Mouse (Mus musculus) neutrophil, adult 5-6 weeks (primary cell): ENCODE results near the gene Tmem87b. TPM values are rescaled to one million over a fixed set of nuclear protein-coding genes. Genes with fewer than 3 reads are reported as not detected.

Source experiments
- ATAC-seq: fragments of 151-379, 151-347 bp; 2 replicates; pipeline ENCODE4 v1.8.0; 2017; ENCODE audit warnings: mild to moderate bottlenecking, moderate TSS enrichment; ENCODE audit not compliant: insufficient number of reproducible peaks, poor library complexity, low FRiP score, severe bottlenecking; ENCODE audit errors: extremely low read depth
- total RNA-seq: library from RNA; stranded (forward); fragments of 200-1000 nt; gene quantifications from 2 replicates; pipeline ENCODE4 v1.2.3, GENCODE M21; 2017

Gene Tmem87b
- total RNA-seq, 1 experiment from 2014 or later, result 49.2 TPM

GRCm38 (mm10) chr2:128872256-128872655, 54.3 kb downstream of the Tmem87b start:
- ATAC-seq, result no peak

- ATAC-seq, result no peak
Measured at GRCm38 (mm10) chr2:128875526-128875925, 57.6 kb downstream of the Tmem87b start.

- no peak for ATAC-seq
Measured at GRCm38 (mm10) chr2:128881236-128881635, 63.3 kb downstream of the Tmem87b start.

GRCm38 (mm10) chr2:128885225-128885811, 67.4 kb downstream of the Tmem87b start:
- no peak for ATAC-seq

GRCm38 (mm10) chr2:128887866-128888550, 70.1 kb downstream of the Tmem87b start:
- no peak for ATAC-seq

GRCm38 (mm10) chr2:128890661-128891335, 72.9 kb downstream of the Tmem87b start:
- ATAC-seq, result no peak

- ATAC-seq, result no peak
Measured at GRCm38 (mm10) chr2:128892180-128892721, 74.3 kb downstream of the Tmem87b start.

GRCm38 (mm10) chr2:128902843-128903242, 84.9 kb downstream of the Tmem87b start:
- ATAC-seq, result no peak

GRCm38 (mm10) chr2:128903661-128904060, 85.7 kb downstream of the Tmem87b start:
- no peak for ATAC-seq

Other genes with a start within 250 kb of the Tmem87b start
- gene Spdye4c, start 226.9 kb upstream of the Tmem87b start, total RNA-seq, result not detected in 2 replicates
- 100 and 127 TPM in 2 replicates for gene Anapc1, start 130.7 kb upstream of the Tmem87b start, total RNA-seq
- 0.12 TPM in 1 of 2 replicates, not detected in the other for gene Mertk, start 119.2 kb upstream of the Tmem87b start, total RNA-seq
- gene Fbln7, start 44.9 kb downstream of the Tmem87b start, total RNA-seq, result not detected in 2 replicates
- 12.8 and 14.4 TPM in 2 replicates for gene Zc3h8, start 126.0 kb downstream of the Tmem87b start, total RNA-seq
- 10.5 and 11.4 TPM in 2 replicates for gene Zc3h6, start 149.3 kb downstream of the Tmem87b start, total RNA-seq
- gene Gm10762, start 149.6 kb downstream of the Tmem87b start, total RNA-seq, result 6.4 and 7.7 TPM in 2 replicates
- 0.12 TPM in 1 of 2 replicates, not detected in the other for gene Vinac1, start 230.1 kb downstream of the Tmem87b start, total RNA-seq
- gene Ttl, start 247.8 kb downstream of the Tmem87b start, total RNA-seq, result 1.4 and 4.2 TPM in 2 replicates